Mouse (Mus musculus): ENCODE data around the gene Saxo1.

DNA sequence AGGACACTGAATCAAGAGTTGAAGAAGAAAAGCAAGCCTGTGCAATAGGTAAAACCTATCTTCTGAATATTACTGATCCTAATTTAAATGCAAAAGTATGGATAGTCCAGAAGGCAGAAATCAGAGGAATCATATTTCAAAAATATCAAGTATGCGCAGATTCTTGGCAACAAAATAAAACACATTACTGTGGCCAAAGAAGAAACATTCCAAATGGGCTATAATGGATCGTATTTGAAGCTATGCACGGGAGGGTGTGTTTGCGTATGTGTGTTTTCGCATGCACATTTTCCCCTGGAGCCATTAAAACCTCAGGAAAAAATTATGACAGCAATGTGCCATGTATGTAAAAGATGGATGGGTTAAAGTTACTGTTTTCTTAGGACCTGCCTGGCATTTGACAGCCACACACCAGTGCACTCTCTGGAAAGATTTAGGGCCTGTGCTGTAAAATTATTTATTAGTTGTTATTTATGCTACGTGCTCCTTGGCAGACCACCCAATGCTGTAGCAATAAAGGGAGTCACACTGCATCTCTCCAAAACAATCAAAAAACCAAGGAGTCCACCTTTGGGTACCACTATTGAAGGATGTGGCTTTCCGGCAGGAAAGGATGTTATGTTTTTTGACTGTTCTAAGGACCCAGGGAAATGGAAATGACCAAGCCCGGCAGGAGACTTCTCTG is 24.6 kb downstream of the Saxo1 start:
- TF ChIP-seq CTCF (conservative IDR thresholded peaks at IDR 0.05 in 1 of 2, IDR thresholded peaks at IDR 0.05 in 1 of 2; ENCODE audit: low read depth in 2 of 2, low read length in 2 of 2) (no peak), MEF2A (IDR thresholded peaks at IDR 0.05; ENCODE audit: borderline replicate concordance, low read depth, low read length) (no peak), JUND (conservative IDR thresholded peaks at IDR 0.05; ENCODE audit: low read depth, low read length) (no peak), TCF12 (IDR thresholded peaks at IDR 0.05; ENCODE audit: low read depth, low read length) (no peak), E2F4 (IDR thresholded peaks at IDR 0.05; ENCODE audit: insufficient replicate concordance, low read depth, low read length) (no peak)

Data from CH12.LX (cell line).